Mouse (Mus musculus): Measurements from ENCODE around the gene Cs.
A peak's percentile ranks its signal among the peaks of the same experiment; 100 is the strongest.

The Cs gene

DNA sequence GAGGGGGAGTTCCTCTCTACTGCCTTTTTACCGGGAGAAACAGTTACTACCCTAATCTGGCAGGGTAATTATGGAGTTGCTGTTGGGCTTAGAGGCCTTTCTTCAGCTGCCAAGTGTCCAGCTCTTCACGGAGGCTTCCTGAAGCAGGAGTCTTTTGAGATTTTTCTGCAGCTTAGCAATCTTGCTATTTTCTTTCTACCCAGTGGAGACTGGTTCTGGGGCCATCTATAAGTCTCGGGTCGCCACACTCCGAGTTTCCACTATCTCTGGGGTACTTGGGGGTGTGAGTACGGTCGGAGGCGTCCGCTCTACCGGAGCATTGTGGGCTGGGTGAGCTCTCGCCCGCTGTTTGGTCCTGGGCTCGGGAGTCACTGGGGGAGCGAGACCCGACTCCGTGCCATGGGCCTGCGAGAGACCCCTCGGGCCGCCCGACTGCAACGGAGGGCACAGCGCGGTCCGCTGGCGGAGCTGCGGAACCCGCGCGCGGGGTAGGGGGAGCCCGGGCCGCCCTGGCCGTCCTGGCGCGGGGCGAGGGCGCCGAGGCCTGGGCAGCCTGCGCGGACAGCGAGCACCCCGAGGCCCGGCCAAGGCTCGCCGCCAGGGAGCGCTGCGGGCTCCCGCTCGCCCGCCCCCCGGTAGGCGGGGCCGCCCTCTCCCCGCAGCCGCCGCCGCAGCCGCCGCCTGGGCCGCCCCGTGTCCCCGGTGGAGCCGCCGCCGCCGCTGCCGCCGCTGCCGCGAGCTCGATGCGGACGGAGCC, 39.1 kb downstream of the Cs start, which contains the start of gene Ankrd52:
Ankrd52 (plus strand) TSS at position 661 of the 757 bp plus-strand sequence.
- DNase-seq = peak; percentile 94

GRCm38 (mm10) chr10:128377222-128377939, 39.8 kb downstream of the Cs start:
- DNase-seq = peak; percentile 70

DNA sequence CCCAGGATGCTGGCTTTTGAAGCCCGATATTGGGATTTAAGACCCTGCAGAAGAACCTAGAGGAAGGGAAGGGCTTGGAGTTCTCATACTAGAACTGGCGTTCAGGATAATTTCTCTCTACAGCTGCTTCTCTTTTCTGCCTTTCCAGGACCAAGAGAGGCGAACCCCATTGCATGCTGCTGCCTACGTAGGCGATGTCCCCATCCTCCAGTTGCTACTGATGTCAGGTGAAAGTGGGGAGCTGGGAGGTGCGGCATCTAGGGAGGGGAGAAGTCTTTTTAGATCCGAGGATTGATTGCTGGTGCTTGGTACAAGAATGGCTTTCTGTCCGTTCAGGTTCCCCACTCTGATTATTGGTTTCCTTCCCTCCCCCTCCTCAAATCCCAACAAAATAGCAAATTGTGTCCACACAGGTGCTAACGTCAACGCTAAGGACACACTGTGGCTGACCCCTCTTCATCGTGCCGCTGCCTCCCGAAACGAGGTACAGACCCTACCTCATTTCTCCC, 40.5 kb downstream of the Cs start:
- no peak for DNase-seq

GRCm38 (mm10) chr10:128378462-128378861, 40.9 kb downstream of the Cs start:
- no peak for DNase-seq

DNA sequence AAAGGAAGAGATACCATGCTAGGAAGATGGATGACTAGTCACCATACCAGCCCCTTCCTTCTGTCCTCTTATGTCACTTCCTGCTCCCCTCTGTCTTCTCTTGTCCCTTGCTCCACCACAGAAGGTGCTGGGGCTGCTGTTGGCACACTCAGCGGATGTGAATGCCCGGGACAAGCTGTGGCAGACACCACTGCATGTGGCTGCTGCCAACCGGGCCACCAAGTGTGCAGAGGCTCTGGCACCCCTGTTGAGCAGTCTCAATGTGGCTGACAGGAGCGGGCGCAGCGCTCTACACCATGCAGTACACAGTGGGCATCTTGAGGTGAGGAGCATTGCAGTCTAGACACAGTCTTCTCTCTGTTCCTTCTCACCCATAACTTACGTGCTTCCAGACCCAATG, 41.7 kb downstream of the Cs start:
- DNase-seq = no peak

DNA sequence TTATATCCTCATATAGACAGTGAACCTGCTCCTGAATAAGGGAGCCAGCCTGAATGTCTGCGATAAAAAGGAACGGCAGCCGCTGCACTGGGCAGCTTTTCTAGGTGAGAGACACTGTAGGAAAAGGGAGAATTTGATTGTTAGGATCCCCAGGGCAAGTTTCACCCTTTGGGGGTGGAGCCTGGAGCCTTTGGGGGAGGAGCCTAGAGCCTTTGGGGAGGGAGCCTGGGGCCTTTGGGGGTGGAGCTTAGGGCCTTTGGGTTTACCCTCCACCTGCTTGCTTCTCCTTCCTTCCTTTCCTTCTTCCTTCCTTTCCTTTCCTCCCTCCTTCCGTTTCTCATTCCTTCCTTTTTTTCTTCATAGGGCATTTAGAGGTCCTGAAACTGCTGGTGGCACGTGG, 43.0 kb downstream of the Cs start:
- DNase-seq = peak; percentile 57

DNA sequence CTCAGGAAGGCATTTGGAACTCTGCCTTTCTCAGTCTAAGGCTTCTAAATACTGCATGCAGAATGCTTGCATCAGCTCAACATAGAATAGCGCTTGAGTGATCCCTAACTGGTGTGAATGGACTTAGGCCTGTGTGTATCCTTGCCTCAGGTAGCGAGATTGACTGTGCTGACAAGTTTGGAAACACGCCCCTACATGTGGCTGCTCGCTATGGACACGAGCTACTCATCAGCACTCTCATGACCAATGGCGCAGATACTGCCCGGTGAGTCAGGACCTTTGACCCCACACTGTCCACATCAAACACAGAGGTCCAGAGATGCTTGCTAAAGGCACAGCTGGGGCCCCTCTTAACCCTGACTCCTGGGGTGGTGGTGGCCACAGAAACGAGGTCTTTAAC, 44.9 kb downstream of the Cs start:
- DNase-seq = no peak

DNA sequence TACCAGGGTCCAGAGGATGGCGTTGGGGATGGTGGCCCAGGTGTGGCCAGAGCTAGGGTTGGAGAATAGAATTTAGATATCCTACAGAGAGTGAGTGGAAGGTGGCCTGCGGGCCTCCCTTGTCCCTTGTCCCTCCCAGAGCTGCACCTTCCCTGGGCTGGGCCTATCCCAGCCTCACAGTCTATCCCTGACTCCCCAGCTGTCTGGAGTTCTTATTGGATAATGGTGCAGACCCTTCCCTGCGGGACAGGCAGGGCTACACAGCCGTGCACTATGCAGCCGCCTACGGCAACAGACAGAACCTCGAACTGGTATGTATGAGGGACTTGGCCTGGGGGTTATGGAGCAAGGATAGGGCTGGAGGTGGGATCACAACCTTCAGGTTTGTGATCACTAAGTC, 48.4 kb downstream of the Cs start:
- DNase-seq = no peak

DNA sequence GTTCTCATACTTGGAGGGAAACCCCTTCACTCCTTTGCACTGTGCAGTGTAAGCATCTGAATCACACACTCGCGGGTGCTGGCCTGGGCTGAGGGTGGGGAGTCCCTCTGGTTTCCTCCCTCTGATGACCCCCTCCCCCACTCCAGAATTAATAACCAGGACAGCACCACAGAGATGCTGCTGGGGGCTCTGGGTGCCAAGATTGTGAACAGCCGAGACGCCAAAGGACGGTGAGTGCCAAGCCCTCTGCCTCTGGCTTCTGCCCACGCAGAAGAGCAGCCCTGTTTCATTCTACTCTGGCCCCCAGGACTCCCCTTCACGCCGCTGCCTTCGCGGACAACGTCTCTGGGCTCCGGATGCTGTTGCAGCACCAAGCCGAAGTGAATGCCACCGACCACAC, 51.4 kb downstream of the Cs start:
- DNase-seq = no peak

DNA sequence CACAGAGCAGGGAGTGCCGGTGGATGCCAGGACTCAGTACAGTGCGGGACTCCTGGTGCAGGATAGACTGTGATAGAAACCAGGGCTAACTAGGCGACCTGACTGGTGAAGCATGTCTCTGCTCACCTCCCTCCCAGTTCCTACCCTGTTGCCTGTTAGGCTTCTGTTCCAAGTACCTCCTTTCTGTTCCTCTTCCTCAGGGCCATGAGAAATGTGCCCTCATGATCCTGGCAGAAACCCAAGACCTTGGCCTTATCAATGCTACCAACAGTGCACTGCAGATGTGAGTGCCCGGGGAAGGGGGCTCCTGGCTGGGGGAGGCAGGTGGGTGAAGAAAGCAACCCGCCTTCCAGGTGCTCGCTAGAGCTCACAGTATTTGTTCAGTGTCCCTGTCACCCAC, 52.0 kb downstream of the Cs start:
- DNase-seq = no peak

DNA sequence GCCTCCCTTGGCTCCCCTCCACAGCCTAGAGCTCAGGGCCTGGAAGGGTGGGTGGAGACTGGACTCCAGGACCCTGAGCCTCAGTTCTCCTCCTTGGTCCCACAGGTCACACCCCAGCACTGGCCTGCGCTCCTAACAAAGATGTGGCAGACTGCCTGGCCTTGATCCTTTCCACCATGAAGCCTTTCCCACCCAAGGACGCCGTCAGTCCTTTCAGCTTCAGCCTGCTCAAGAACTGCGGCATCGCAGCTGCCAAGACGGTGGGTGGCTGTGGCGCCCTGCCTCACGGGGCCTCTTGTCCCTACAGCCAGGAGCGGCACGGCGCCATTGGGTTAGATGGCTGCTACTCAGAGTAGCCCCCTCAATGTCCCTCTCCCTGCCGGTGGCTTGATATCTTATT, 52.8 kb downstream of the Cs start:
- no peak for DNase-seq

DNA sequence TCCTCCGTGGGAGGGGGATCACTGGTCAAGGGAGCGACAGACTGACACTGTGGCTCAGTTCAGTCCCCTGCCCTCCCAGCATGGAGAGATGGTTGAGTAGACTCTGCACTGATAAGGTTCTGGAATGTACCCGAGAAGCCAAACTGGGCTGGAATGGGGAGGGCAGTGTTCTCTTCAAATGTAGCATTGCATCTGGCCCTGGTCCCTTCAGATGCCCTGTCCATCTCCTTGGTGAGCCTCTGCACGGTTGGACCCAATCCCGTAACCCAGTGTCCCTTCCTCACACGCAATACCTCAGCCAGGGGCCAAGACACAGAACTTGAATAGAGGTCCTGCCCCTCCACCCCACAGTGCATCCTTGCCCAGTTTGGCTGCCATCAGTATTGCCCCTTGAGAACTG, 54.3 kb downstream of the Cs start:
- DNase-seq = no peak

GRCm38 (mm10) chr10:128396017-128396673, 58.6 kb downstream of the Cs start:
- DNase-seq = no peak

GRCm38 (mm10) chr10:128396716-128397264, 59.3 kb downstream of the Cs start:
- DNase-seq = no peak

DNA sequence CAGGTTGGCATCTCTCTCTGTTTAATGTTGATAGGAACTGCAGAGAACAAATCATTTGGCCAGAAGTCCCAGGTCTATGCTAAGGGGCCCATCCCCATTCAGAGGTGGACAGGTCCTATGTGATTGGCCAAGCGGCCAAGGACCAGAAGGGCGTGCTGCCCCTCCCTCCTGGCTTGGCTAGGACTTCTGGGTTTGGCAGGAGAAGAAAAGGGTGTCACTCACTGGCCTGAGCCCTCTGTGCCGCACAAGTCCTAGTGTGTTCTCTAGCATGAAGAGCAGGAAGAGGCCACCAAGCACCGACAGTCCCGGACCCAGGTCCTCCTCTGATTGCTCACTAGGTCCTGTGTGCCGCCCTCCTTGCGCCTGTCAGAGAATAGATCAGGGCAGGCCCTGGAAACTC, 59.9 kb downstream of the Cs start:
- no peak for DNase-seq

GRCm38 (mm10) chr10:128400338-128400737, 62.8 kb downstream of the Cs start:
- DNase-seq = no peak

DNA sequence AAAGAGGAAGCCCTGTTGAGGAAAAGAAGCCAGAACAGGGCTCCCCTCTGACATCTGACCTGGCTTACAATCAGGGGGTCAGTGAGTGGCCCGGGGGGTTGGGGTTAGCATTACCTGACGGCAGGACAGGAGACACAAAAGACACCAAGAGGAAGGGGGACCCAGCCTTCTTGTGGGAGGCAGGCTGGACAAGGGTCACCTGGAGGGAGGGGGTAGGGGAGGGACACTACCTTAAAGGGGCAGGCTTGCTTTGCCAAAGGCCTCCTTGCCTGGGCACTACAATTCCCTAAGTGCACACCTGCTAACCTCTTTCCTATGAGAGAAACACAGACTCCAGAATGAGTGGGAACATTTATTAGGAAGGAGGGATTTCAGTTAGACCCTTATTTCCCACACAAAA, 63.5 kb downstream of the Cs start, which contains the start of gene Slc39a5:
Slc39a5 (minus strand) TSS at position 174 of the 400 bp plus-strand sequence.
- no peak for DNase-seq

DNA sequence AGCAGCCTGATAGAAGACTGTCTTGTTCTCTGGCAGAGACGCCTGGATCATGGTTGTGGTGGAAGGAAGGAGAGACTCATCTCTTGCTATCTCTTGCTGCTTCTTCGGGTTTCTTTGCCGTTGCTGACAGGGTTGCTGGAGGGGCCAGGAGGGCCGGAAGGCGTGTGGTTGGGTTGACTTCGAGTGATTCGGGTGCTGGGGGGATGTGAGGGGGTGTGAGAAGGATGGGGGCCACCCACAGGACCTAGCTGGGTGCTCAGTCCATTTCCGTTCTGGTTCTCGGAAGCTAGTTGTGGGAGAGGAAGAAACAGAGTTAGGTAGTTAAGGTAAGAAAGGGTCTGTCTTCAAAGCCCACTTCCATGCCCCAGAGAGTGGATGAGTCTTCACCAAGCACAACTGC, 64.1 kb downstream of the Cs start:
- no peak for DNase-seq

DNA sequence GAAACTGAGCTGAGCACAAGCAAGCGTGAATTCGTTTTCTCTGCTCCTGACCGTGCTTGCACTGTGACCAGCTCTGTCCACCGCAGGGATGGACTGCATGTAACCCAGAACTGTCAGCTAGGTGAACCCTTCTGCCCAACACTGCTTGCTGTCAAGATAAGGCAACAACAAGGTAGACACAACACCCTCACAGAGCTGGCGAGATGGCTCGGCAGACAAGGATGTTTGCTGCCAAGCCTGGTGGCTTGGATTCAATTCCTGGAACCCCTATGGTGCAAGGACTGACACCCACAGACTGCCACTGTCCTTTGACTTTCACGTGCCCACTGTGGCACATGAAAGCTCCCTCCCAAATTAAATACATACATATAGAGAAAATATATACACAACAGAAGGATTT, 66.4 kb downstream of the Cs start:
- DNase-seq = no peak

- peak; percentile 66 for DNase-seq
These were observed 71.3 kb downstream of the Cs start for GRCm38 (mm10) chr10:128408591-128409535.

DNA sequence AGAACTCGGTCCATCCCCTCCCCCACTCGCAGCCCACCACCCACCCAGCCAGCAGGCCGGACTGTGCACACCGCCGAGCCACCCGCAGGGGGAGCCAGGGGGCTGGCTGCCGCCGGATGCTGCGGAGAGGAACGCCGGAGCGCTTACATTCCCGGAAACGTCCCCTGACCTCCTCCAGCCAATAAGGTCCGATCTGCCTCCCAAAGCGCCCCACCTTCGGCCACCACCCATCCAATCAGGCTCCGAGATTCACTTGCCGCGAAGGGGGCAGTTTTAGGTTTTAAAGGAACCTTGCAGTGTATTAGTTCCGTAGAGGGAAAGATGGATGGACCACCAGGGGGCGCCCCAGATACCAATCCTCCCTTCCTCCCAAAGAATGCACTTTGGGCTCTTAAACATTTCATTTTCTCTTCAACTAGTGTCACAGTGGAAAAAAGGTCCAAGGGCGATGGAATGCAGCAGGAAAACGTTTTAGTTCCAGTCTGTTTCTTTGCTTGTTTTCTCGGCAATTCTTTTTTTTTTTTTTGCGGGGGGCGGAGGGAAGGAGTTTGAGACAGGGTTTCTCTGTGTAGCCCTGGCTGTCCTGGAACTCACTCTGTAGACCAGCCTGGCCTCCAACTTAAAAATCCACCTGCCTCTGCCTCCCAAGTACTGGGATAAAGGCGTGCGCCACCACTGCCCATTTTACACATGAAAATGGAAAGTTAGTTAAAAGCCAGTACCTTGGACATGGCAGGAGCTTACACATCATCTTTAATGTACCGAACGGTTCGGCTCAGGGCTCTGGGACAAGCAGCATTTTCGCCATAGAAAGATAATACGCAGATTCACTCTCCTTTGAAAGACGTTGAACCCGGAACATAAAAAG, 72.4 kb downstream of the Cs start:
- peak; percentile 98 for DNase-seq

Measured in thymus, postnatal 4 days (tissue).